In the genomic region with DNA sequence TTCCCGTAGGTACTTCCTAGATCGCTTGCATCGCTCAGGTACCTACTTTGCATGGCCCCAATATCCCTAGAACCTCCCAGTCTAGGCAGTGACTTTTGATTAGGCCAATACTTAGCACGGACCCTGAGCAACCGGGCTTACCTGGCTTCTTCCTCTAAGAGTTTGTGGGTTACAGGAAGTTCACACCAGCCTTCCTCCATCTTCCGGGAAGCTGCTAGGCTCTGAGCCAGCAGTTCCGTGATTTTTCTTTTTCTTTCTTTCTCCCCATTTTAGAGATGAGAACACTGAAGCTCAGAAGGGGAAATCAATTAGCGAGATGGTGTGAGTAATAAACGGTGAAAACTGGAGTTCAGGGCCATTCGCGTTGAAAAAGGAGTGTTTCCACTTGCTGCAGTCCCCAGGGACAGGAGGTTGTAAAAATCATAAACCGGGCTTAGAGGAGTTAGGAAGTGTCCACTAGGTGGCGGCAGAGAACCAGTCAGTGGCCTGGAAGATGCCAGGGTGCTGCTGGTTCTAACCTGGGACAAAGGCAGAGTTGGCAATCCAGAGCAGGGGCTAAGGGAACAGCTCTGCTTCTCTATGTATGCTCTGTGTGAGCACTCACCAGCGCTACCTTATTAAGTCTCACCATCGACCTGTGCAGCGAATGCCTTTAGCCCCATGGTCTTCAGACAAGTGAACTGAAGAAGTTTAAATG, we compare ENCODE assay signal across 9 mouse cellular contexts. TPM values are rescaled to one million over a fixed set of nuclear protein-coding genes. Genes with fewer than 3 reads are reported as not detected.
A peak's percentile ranks its signal among the peaks of the same experiment; 100 is the strongest.
DNase-seq lines count a peak whose midpoint lies in the region; ATAC-seq and TF ChIP-seq lines count a peak whose summit lies in the region.
"Had no signal": no experiment of that assay in that cellular context is flagged by ENCODE, and none has a peak within 500 bp of the region (broad histone marks: within the 10 kb centered on the region; RNA-seq: fewer than 3 reads in every experiment).

No protein-coding gene starts in this region.

- no peak overlapping the region for H3K9ac ChIP-seq in ES-Bruce4 (ENCODE audit: low read depth, poor library complexity, severe bottlenecking)
- no peak overlapping the region for H3K9ac ChIP-seq in lung, embryonic 16.5 days (ENCODE audit: low read length)

- DNase-seq in adrenal gland, postnatal 25 days: peak; percentile 76
- DNase-seq in embryo, embryonic 9.5 days (ENCODE audit: extremely low spot score): peak; percentile 67
- peak; percentile 18 to 59 for DNase-seq in heart, adult 9 months (ENCODE audit: low spot score in 2 of 2)
- peak; percentile 83 to 93 for DNase-seq in kidney, postnatal 36 days
- peak; percentile 64 for DNase-seq in retina, adult 2 months (ENCODE audit: low read depth, low spot score)
- DNase-seq in thymus, postnatal 36 days: peak; percentile 68 to 75

- TF ChIP-seq POLR2A in ES-Bruce4 (IDR thresholded peaks at IDR 0.05; ENCODE audit: insufficient read depth, low read length): no peak

- H3K4me3 ChIP-seq in ES-Bruce4 (ENCODE audit: low read depth, low read length): no peak overlapping the region
- H3K4me3 ChIP-seq in lung, embryonic 16.5 days (ENCODE audit: low read length): no peak overlapping the region

- no peaks in the 10 kb centered on the region for H3K27me3 ChIP-seq in ES-Bruce4 (ENCODE audit: control insufficient read depth, insufficient read depth, low read length, poor library complexity, severe bottlenecking)
- peaks cover 37% of the 10 kb centered on the region for H3K27me3 ChIP-seq in lung, embryonic 16.5 days (ENCODE audit: control insufficient read depth, insufficient read depth, low read depth, low read length)

- WGBS in lung, embryonic 16.5 days: 47% methylated on average over 16 of the region's 16 CpGs

- H3K27ac ChIP-seq in ES-Bruce4 (ENCODE audit: insufficient read depth, low read length): no peak overlapping the region
- H3K27ac ChIP-seq in lung, embryonic 16.5 days (ENCODE audit: low read length): no peak overlapping the region

- no peak overlapping the region for H3K4me2 ChIP-seq in lung, embryonic 16.5 days (ENCODE audit: low read depth, low read length)

- no peak for TF ChIP-seq EP300 in ES-Bruce4 (IDR thresholded peaks at IDR 0.05; ENCODE audit: insufficient read depth, low read depth, low read length)

- 0 out of 2 replicates have a peak, but pooled peaks have one; percentile 45 for ATAC-seq in lung, embryonic 16.5 days (ENCODE audit: low read depth)

- TF ChIP-seq CTCF in ES-Bruce4 (IDR thresholded peaks at IDR 0.05; ENCODE audit: low read depth, low read length): peak; percentile 77

- H3K4me1 ChIP-seq in ES-Bruce4 (ENCODE audit: control insufficient read depth, insufficient read depth, low read length): no peaks in the 10 kb centered on the region
- H3K4me1 ChIP-seq in lung, embryonic 16.5 days (replicated peaks; ENCODE audit: control insufficient read depth, insufficient read depth, low read length): no peaks in the 10 kb centered on the region

- H3K36me3 ChIP-seq in ES-Bruce4 (ENCODE audit: control insufficient read depth, insufficient read depth, low read length, poor library complexity, severe bottlenecking): no peaks in the 10 kb centered on the region
- no peaks in the 10 kb centered on the region for H3K36me3 ChIP-seq in lung, embryonic 16.5 days (ENCODE audit: control insufficient read depth, insufficient read depth, low read length)

- peaks cover 13% of the 10 kb centered on the region for H3K9me3 ChIP-seq in ES-Bruce4 (replicated peaks; ENCODE audit: control insufficient read depth, insufficient read depth, low read length, poor library complexity, severe bottlenecking)
- H3K9me3 ChIP-seq in lung, embryonic 16.5 days (ENCODE audit: control insufficient read depth, low read length): peaks cover 14% of the 10 kb centered on the region

RNA-seq across cellular contexts. Expression of gene Mlana, which starts 13.6 kb away (rescaled TPM):
- polyA plus RNA-seq in ES-Bruce4 (2011; ENCODE audit: insufficient read depth, insufficient read length, low read depth, missing spikeins): 0.99 TPM in 1 of 2 replicates, not detected in the other
- not detected in 2 replicates for total RNA-seq in adrenal gland, postnatal 25 days (2021)
- polyA plus RNA-seq in lung, embryonic 16.5 days (2015; fragmentation: Nextera tagmentation; extraction: Ambion mirVana): not detected in 2 replicates
- polyA plus RNA-seq: liver, embryonic 16.5 days had no signal

RNA-seq across cellular contexts. Expression of gene Ermp1, which starts 35.8 kb away (rescaled TPM):
- polyA plus RNA-seq in ES-Bruce4 (2011; ENCODE audit: insufficient read depth, insufficient read length, low read depth, missing spikeins): 57.9 and 67.9 TPM in 2 replicates
- 51.7 and 55.0 TPM in 2 replicates for total RNA-seq in adrenal gland, postnatal 25 days (2021)
- polyA plus RNA-seq in lung, embryonic 16.5 days (2015; fragmentation: Nextera tagmentation; extraction: Ambion mirVana): 5.8 and 6.2 TPM in 2 replicates
